Mouse (Mus musculus): ENCODE measurements at regions not wholly inside any gene's neighbourhood (a gene's known extent, or its start where the extent isn't known, plus 50 kb on each side); places are given as distances from the start of the nearest gene placed in this dataset.
"Not testable (repeated sequence)": the region's sequence is repeated elsewhere in the genome, so short reads cannot be mapped to it uniquely, and the experiment has no call there.

DNA sequence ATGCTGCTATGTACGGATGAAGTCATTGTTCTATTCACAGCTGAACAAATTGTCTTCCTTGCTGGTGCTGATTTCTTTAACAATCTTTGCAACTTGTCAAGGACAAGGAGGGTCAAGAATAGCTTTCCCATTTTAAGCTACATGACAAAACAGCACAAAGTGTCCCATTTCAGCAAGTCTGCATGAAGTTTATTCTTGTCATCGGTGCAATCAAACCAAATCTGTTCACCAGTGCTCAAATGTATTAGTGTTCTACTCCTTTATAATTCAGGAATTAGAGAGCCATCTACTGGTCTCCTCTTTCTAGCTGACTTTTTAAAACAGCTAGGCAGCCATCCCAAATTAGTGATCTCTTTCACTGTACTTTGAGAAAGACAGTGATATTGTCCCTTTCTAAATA, 1040.8 kb downstream of the Galc start:
- DNase-seq (ENCODE audit: low spot score in 2 of 2): peak; percentile 36 to 79

DNA sequence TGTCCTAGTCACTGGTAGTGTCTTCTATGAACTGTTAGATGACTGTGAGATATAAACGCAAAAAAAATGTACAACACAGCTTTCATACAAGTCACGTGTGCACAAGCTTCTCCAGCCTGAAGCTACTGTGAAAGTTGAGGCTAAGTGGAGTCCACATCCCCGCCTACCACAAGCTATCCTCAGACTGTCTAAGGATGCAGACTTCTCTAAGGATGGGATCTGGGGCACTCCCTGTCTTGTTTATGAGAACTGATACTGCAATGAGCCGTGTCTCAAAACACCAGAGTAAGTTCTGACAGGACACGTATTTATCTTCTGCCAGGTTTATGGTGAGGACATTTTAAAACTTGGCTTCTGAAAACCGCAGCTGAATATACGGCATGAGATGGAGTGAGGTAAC, 1041.7 kb downstream of the Galc start:
- intact Hi-C loops (cut with DNase I): loop anchor here (10.0 kb wide), 1 partner anchor 1523 kb away; the partner anchor contains the start of gene Flrt2
- peak in 1 of 2 experiments; percentile 26 for DNase-seq (ENCODE audit: low spot score in 2 of 2)

More for the DNA sequence above, 1040.8 kb downstream of the Galc start:
- intact Hi-C loops (cut with DNase I): loop anchor here (10.0 kb wide), 1 partner anchor 1524 kb away; the partner anchor contains the start of gene Flrt2

DNA sequence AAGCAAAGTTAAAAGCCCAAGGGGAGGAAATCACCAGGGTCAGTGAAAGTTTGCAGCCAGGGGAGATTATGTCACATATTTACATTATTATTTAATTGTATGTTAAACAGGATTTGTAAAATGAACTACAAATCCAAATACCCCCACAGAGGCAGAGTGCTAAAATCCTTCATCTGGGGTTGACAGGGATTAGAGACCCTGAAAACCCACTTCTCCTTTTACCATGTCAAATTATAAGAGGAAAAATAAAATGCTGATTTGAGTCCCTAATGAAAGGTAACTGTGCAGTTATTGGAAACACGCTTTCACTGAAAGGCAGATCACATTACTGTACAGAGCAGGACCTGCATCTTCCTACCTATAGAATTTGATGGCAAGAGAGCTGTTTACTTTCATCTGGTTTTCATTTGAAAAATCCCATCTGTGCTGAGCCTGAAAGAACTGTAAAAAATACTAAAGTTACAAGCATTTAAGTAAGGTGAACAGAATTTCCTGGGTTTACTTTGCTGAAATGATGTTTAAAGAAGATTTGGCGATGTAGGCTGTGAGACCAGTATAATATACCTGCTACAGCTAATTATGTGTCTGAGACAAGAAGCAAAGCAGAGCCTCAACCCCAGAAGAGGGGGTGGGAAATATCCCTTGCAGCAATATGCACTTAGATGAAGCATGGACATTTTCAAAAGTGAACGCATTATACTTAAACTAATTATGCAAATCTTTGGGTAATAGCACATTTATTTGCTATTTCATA, 1055.4 kb downstream of the Galc start:
- intact Hi-C loops (cut with DNase I): no loop called here
- DNase-seq (ENCODE audit: low spot score in 2 of 2): no peak

DNA sequence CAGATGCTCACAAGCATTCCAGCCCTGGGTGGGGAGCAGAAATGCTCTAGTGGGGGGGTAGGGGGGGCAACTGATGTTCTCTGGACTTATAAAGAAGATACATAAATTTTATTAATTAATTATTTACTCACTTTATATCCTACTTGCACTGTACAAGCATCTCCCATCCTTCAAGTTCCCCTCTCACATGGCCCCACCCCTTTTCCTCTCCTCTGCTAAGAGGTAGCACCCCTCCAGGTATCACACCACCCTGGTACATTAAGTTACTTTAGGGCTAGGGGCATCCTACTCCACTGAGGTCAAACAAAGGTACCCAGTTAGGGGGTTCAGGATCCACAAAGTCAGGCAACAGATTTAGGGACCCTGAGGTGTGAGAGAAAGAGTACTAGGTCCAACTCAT, 1097.4 kb downstream of the Galc start:
- intact Hi-C loops (cut with DNase I): no loop called here
- DNase-seq (ENCODE audit: low spot score in 2 of 2): no peak

DNA sequence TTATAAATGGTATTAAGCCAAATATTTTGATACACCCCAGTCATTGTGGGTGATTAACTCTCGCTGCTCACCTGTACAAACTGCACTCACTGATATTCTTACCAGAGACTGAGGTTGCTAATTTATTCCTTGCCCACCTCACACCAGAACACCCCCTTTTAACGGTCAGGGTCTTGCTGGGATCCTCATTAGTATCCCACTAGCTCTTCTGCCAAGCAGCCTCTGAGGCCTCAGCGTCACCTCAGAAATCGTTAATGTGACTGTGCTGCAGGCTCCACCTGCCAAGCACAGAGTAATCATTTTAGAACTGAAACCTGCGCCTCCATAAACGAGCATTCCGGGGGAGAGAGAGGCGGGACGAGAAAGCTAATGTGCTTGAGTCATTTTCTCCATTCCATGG, 1097.8 kb downstream of the Galc start:
- intact Hi-C loops (cut with DNase I): no loop called here
- no peak for DNase-seq (ENCODE audit: low spot score in 2 of 2)

DNA sequence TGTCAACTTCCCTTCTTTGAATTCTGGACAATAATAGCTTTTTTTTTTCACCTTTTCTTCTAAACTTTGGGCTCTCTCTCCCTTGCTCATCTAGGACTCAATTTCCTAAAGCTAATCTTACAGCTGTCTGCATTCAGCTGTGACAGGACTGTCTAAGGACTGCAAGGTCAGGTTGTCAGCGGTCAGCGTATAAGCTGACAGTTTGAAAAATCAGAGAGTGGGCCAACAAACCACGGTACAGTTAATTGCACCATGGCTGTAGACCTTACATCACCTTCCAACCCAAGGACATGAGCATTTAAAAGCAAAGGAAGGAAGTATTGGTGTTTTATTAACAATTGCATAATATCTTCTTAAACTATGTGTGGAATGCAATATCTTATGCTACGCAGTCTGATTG, 1100.9 kb downstream of the Galc start:
- no peak for DNase-seq (ENCODE audit: low spot score in 2 of 2)
- intact Hi-C loops (cut with DNase I): loop anchor here (10.0 kb wide), 1 partner anchor 1026 kb away; no protein-coding TSS in a partner anchor

DNA sequence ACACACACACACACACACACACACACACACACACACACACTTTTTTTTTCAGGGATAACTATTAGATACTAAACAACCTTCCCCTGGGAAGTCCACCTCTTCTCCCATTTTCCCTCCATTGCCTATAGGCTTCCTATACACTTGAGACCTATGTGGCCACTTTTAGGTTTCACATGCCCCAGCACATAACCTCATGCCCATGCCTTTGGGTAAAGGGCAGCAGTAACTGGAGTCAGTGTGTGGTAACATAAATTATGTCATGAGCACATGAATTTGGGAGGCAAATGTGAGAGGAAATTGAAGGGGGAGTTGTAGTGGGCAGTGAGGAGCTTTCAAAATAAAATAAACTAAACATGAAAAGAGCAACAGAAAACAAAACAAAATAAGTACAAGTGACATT, 1101.5 kb downstream of the Galc start:
- intact Hi-C loops (cut with DNase I): loop anchor here (10.0 kb wide), 1 partner anchor 1027 kb away; no protein-coding TSS in a partner anchor
- no peak for DNase-seq (ENCODE audit: low spot score in 2 of 2)

DNA sequence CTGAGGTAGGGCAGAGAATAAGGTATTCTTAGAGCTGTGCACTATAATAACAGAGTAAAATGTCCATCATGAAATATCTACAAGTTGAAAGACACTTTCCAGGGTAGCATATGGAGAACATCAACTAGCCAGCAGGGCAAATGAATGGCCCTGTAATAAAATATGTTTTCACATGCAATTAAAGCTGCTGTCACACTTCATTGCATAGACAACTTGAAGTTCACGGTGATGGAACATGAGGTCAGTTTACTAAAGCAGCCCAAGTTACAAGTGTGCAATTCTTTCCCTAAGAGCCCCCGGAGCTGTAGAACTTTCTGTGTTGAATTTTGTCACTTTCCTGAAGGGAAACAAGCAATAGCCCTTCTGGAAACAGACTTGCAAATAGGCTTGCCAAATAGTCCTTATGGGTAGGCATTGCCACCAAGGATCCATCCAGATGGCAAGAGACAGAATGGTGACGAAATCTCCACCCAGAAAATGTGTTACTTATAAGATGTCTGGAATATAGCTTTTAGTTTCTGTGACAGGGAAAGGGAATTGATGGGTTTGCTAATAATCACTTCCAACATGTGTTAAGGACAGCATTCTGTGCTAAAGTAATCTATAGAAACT, 1102.7 kb downstream of the Galc start:
- intact Hi-C loops (cut with DNase I): loop anchor here (10.0 kb wide), 1 partner anchor 1028 kb away; no protein-coding TSS in a partner anchor
- DNase-seq (ENCODE audit: low spot score in 2 of 2): peak in 1 of 2 experiments; percentile 12

DNA sequence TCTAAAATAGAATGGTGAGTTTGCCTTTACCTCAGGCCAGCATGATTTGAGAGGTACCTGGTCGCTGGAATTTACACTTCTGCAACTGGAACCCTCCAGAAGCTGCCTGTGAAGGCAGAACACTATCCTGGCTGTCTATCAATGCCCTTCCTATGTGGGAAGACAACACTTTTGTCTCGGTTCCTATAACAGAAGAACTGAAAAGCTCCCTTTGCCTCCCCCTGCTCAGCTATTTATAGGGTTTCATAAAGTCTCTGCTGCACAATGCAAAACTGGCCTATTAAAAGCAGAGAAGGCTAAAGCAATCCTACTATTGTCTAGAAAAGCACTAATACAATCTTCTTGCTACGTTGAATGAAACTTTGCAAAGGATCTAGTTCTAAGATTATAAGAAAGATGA, 1116.5 kb downstream of the Galc start:
- peak in 1 of 2 experiments; percentile 7 for DNase-seq (ENCODE audit: low spot score in 2 of 2)
- intact Hi-C loops (cut with DNase I): no loop called here

DNA sequence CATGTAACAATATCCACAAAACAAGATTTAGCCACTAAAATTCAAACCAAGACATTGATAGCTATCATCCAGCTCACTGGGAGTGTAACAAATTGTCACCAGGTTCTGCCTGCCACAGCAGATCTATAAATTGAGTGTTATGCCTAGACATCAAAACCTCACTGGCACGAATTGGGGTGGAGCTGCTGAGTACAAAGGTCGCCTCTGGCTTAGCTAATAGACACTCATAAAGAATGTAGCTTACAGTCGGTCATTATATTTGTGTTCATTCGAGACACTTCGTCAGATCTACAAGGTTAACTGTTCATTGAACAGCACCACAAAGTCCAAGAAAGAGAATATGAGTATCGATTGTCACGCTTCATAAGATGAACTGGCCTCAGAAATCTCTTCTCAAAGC, 1121.3 kb downstream of the Galc start:
- intact Hi-C loops (cut with DNase I): loop anchor here (10.0 kb wide), 1 partner anchor 1443 kb away; the partner anchor contains the start of gene Flrt2
- no peak for DNase-seq (ENCODE audit: low spot score in 2 of 2)

DNA sequence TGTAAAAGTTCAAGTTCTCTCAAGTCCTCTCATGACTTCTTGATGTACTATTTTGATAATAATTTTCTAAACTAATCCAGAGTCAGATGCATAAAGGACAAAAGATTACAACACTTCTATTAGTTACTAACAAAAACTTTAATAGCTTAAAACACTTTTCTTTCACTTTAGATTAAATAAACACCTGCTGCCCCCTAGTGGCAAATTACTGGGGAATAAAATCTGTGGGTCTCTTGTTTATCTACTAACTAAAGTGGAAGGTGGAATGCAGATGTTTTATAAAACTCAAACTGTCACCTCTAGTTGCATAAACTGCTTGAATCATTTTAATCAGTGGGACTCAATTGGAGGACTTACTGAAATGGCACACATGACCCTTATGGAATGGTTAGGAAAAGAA, 1129.0 kb downstream of the Galc start:
- DNase-seq (ENCODE audit: low spot score in 2 of 2): peak; percentile 27 to 56
- intact Hi-C loops (cut with DNase I): loop anchor here (10.0 kb wide), 1 partner anchor 1435 kb away; the partner anchor contains the start of gene Flrt2

DNA sequence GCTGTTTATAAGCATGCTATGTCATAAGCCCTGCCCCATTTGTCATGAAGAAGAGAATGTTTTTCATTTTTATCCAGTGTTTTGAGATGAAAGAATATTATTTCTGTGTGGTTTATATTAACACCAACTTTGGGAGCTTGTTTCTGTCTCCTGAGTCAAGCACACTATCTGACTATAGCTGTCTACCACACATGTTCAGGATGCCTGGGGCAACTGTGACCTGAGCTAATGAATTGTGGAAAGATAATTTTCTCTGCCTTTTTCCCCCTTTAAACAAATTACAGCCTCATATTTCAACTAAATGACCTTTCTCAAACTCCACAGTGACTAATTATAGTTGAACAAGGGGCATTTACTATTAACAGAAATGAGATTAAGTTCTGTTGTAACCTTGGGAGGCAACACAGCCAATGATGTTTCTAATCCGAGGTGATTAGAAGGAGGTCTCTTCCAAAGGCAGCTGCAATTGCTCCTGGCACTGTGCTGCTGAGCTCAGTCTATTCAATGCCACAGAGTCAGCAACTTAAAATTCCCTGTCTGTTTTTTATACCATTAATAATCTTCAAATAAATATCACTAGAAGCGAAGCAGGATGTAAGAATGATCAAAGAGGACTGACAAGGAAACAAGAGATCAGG, 1168.6 kb downstream of the Galc start:
- intact Hi-C loops (cut with DNase I): no loop called here
- no peak for DNase-seq (ENCODE audit: low spot score in 2 of 2)

DNA sequence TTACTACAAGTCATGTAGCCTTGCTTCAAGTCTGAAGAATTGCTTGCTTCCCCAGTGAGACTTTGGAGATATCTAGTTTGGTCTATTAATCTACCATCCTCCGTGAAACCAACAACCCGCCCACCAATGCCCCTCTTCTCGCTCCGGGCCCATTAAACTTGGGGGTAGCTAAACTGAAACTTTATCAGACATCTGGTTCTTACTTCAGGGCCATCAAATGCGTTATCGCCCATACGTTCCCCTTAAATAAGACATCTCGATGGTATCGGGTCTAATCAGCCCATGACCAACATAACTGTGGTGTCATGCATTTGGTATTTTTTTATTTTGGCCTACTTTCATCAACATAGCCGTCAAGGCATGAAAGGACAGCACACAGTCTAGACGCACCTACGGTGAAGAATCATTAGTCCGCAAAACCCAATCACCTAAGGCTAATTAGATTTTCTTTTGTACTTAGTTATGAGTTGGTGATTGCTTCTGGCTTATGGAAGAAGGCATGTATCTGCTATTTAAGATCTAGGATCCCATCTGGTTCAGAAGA, 1197.8 kb downstream of the Galc start:
- DNase-seq (ENCODE audit: low spot score in 2 of 2); intact Hi-C loops (cut with DNase I): not testable (repeated sequence)

DNA sequence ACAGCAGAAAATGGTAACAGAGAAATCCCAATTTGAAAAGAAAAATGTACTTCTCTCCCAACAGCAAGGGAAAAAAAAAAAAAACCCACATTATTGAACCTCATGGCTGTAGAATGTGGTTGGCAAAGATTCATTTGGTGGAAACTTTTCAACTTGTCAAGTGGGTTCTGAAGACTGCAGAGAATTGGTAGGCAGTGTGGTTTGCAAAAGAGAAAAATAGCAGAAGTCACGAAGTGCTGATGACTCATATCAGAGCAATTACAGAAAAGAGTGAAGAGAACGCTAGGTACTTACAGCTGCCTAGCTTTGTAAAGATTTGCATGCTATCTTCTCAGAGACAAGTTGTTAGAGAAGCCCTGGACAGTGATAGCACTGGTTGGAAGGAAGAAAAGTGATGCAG, 1211.6 kb downstream of the Galc start:
- intact Hi-C loops (cut with DNase I): no loop called here

More for the DNA sequence above, 1211.6 kb downstream of the Galc start:
- DNase-seq (ENCODE audit: low spot score in 2 of 2): peak; percentile 8 to 62

Measured in left cerebral cortex, postnatal 14 days (tissue).